Mouse (Mus musculus): ENCODE measurements around the gene Prok1.
A peak's percentile ranks its signal among the peaks of the same experiment; 100 is the strongest.

Gene Prok1

DNA sequence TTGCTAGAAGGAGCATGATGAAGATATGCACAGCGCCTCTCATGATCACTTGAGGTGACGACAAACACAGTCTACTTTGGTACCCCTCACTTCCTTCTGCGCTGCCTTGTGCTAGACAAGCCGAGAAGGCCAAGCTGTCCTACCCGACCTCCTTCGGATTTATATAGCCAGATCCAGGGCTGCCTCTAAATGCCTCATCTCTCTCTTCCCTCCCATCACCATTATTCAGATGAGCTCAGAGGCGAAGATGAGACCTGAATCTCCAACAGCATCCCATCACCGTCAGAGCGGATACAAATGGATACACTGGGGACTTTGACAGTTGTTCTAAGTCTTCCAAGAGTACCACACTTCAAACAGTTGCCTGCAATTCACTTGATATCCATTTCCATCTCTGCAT, at the start of gene Prok1:
Gene Prok1 (minus strand): TSS at position 101 of the 400 bp plus-strand sequence.
- DNase-seq (ENCODE audit: low spot score) = no peak

GRCm38 (mm10) chr3:107287346-107287745, 47.8 kb upstream of the Prok1 start:
- DNase-seq (ENCODE audit: low spot score) = no peak

DNA sequence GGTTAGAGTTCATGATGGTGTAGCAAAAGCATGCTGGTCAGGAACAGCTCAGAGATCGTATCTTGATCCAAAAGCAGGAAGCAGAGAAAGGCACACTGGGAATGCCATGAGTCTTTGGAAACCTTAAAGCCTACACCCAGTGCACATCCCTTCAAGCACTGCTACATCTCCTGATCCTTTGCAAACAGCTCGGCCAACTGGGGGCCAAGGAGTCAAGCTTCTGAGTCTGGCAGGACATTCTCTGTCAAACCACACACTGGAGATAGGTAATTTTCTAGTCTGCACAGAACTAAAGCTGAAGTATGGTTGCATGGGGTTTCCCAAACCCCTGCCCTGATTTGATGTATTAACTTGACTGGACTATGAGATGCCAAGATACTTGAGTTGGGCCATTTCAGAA, 46.6 kb upstream of the Prok1 start:
- no peak for DNase-seq (ENCODE audit: low spot score)

GRCm38 (mm10) chr3:107278479-107279269, 39.2 kb upstream of the Prok1 start, which contains the start of gene Lamtor5:
TSS of gene Lamtor5 (plus strand) at chr3:107278858.
- DNase-seq (ENCODE audit: low spot score) = peak; percentile 89

GRCm38 (mm10) chr3:107276626-107277025, 37.1 kb upstream of the Prok1 start:
- DNase-seq (ENCODE audit: low spot score) = no peak

DNA sequence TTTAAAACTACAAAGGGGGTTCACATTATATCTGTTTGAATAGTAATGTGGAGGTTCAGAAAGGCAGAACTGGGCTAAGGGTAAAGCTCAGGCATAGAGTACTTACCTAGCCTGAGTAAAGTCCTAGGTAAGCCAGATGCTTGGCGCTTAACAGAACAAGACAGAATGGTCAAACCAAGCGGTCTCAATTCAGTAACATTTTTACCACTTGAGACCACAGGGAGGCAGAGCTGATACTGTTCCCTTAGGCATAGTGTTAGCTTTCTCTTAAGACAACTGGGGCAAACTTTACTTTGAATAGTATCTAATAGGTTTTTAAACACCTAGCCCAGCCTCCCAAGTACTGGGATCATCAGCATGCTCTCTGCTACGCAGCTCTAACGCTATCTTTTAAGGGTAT, 36.5 kb upstream of the Prok1 start:
- DNase-seq (ENCODE audit: low spot score) = peak; percentile 14

GRCm38 (mm10) chr3:107275351-107275750, 35.8 kb upstream of the Prok1 start:
- no peak for DNase-seq (ENCODE audit: low spot score)

GRCm38 (mm10) chr3:107273820-107274219, 34.3 kb upstream of the Prok1 start:
- peak; percentile 66 for DNase-seq (ENCODE audit: low spot score)

GRCm38 (mm10) chr3:107272433-107272832, 32.9 kb upstream of the Prok1 start:
- no peak for DNase-seq (ENCODE audit: low spot score)

DNA sequence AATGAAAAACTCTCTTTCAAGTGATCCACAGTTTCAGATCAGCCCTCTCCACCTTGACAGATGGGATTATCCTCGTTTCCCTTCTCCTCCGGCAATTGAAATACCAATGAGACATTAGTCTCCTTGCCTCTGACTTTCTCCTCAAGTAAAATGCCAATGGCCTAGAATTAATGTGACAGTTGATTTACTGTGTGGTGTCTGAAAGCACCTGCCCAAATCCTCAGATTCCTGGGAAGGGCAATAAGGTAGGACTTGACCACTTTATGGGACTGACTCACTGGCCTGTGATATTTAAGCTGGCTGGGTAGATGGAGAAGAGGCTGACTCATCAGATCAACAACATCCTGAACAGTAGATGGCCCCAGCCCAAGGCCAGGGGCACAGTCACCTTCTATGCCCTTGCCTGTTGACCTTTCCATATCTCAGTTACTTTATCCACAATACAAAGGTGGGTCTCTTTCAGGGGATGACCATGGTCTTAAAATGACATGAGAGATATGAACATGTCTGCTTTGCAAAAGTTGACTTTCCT, 27.4 kb upstream of the Prok1 start:
- no peak for DNase-seq (ENCODE audit: low spot score)

GRCm38 (mm10) chr3:107261851-107262165, 22.3 kb upstream of the Prok1 start:
- no peak for DNase-seq (ENCODE audit: low spot score)

- DNase-seq (ENCODE audit: low spot score) = no peak
These were observed 21.7 kb upstream of the Prok1 start for GRCm38 (mm10) chr3:107260956-107261850.

GRCm38 (mm10) chr3:107257924-107258323, 18.4 kb upstream of the Prok1 start:
- DNase-seq (ENCODE audit: low spot score) = no peak

DNA sequence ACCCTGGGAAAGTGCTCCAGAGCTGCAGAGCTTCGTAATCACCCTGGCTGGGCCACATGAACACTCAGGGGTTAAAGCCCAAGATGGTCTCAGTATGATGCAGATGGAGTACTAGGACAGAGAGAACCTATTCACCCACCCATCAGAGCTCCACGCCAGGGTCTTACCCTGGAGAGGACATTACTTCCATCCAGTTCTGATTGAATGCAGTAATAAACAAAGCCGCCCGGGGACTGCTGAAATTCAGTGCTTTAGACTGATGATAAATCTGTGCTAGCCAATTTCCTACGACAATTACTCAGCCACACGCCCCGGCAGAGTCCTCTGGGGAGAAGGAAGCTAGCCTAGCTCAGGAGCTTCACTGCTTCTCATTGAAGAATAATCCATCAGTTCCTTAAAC, 17.2 kb upstream of the Prok1 start:
- DNase-seq (ENCODE audit: low spot score) = no peak

GRCm38 (mm10) chr3:107255992-107256391, 16.5 kb upstream of the Prok1 start:
- no peak for DNase-seq (ENCODE audit: low spot score)

GRCm38 (mm10) chr3:107253925-107254324, 14.4 kb upstream of the Prok1 start:
- no peak for DNase-seq (ENCODE audit: low spot score)

DNA sequence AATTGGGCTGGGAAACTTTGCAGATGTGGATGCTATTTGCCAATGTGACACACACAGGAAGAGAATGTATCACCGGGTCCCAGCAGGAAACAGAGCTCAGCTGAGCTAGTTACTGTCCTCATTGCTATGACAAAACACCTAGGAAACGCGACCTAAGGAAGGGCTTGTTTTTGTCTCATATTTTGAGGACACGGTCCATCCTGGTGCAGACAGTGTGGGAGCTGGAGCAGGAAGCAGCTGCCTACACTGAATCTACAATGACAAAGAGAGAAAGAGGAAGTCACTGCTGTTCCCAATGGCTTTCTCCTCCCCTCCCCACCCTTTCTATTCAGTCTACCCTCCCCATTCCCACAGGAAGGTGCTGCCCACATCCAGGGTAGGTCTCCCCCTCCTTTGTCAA, 12.5 kb upstream of the Prok1 start:
- no peak for DNase-seq (ENCODE audit: low spot score)

DNA sequence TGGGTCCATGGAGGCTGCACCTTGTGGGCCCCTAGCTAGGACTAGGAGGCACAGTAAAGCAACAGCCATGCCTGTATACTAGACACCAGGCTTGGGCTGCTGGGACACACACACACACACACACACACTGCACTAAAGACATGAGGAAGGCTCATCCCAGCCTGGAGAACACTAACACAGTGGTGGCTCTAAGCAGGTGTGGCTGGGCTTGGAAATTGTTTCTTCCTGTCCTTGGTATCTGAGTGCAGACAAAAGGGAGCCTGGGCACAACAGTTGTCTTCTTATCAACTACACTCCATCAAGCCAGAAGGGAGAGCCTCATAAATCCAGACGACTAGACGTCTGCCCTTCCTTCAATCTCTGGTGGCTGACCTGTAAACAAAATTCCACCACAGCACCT, 10.8 kb upstream of the Prok1 start:
- DNase-seq (ENCODE audit: low spot score) = no peak

GRCm38 (mm10) chr3:107249042-107249441, 9.5 kb upstream of the Prok1 start:
- DNase-seq (ENCODE audit: low spot score) = no peak

DNA sequence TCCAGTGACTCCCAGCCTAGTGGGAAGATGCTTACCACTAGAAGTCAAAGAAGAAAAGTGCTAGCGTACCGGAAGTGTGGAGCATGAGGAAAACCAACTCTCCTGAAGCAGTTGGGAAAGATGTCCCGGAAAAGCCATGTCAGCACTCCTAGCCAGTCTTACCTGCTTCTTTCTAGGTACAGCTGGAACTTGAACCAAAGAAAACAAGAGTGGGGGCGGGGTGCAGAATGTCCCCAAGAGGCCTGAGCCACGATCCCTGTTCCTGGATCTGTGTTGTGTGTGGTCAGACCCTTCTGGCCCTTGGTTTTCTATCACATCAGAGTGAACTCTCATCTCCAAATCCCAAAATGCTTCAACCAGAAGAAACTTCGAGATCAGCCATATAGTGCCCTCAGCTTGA, 7.4 kb upstream of the Prok1 start:
- no peak for DNase-seq (ENCODE audit: low spot score)

- DNase-seq (ENCODE audit: low spot score) = no peak
These were observed 2.0 kb upstream of the Prok1 start for GRCm38 (mm10) chr3:107241389-107242094.

GRCm38 (mm10) chr3:107238471-107238980, 981 bp downstream of the Prok1 start:
- no peak for DNase-seq (ENCODE audit: low spot score)

Data from MN1 (cell line).